Mouse (Mus musculus): Measurements from ENCODE around the gene Fgf15. TPM values are rescaled to one million over a fixed set of nuclear protein-coding genes. Genes with fewer than 3 reads are reported as not detected.

The Fgf15 gene
- total and polyA plus RNA-seq, 3 experiments: not detected

DNA sequence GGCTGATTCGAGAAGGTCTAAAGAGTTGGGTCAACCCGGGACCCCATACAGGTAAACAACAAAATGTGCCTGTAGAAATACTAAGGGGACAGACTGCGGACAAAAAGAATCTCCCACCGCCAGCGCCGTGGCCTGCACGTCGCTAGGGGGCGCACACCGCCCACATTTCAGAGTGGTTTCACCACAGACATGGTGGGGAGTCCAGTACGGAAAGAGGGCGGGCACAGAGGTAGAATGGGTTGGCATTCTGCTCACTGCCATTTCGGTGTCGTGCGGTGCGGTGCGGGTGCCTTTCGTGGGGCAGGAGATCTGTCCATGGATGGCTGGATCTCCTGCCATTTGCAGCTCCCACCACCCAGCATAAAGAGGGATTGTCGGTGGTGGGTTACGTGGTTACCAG lies 41.2 kb downstream of the Fgf15 start:
- H3K4me3 ChIP-seq (replicated peaks in 1 of 3; ENCODE audit: low read depth in 2 of 3, low read length in 2 of 3, poor library complexity in 1 of 3): peak overlapping the region in 1 of 3 experiments; percentile 46
- H3K79me2 ChIP-seq (replicated peaks; ENCODE audit: control insufficient read depth, extremely low read depth, insufficient read depth, poor library complexity, severe bottlenecking): no peaks in the 10 kb centered on the region
- peaks cover 5% of the 10 kb centered on the region for H3K9me3 ChIP-seq (replicated peaks; ENCODE audit: low read length)
- H3K27me3 ChIP-seq (replicated peaks): peaks cover 67% of the 10 kb centered on the region
- DNase-seq (ENCODE audit: extremely low read depth): peak; percentile 79
- H3K9ac ChIP-seq (ENCODE audit: insufficient read depth, low read depth): no peak overlapping the region
- H3K36me3 ChIP-seq (replicated peaks in 1 of 2; ENCODE audit: control insufficient read depth in 1 of 2, insufficient read depth in 1 of 2, low read length in 1 of 2): no peaks in the 10 kb centered on the region
- H3K4me1 ChIP-seq (ENCODE audit: control insufficient read depth in 1 of 2, insufficient read depth in 2 of 2): peaks cover under 1 to 27% of the 10 kb centered on the region in 2 experiments; a peak in 3 of 4 replicates
- H3K27ac ChIP-seq (ENCODE audit: insufficient read depth, low read depth): no peak overlapping the region
- in situ Hi-C loops (cut with MboI; ENCODE audit: low pct_ligation_motif_present, low pct_unique_long_range_greater_than_20kb, low sequenced_read_pairs) (loop anchor here (5.0 kb wide), 2 partner anchors 180 to 305 kb away; no protein-coding TSS in a partner anchor), dilution Hi-C loops (cut with MboI; ENCODE audit: extremely low pct_ligation_motif_present, extremely low pct_unique_long_range_greater_than_20kb, low sequenced_read_pairs) (no loop called here)
- peak overlapping the region; percentile 31 for H3K4me2 ChIP-seq (ENCODE audit: insufficient read depth, low read depth, poor library complexity, severe bottlenecking)
- no peak for TF ChIP-seq JUN (IDR thresholded peaks at IDR 0.05; ENCODE audit: insufficient read depth, low read depth, low read length)
- TF ChIP-seq UBTF (IDR thresholded peaks at IDR 0.05; ENCODE audit: low read depth, low read length): no peak
- no peak for TF ChIP-seq RCOR1 (conservative IDR thresholded peaks at IDR 0.05; ENCODE audit: low read depth, low read length)
- TF ChIP-seq TCF12 (IDR thresholded peaks at IDR 0.05; ENCODE audit: low read depth, low read length): 0 out of 2 replicates have a peak, but pooled peaks have one; percentile 20
- peak; percentile 91 for TF ChIP-seq SMC3 (IDR thresholded peaks at IDR 0.05; ENCODE audit: low read depth, low read length)
- TF ChIP-seq MEF2A (IDR thresholded peaks at IDR 0.05; ENCODE audit: borderline replicate concordance, low read depth, low read length): no peak
- TF ChIP-seq ZNF384 (IDR thresholded peaks at IDR 0.05; ENCODE audit: low read depth, low read length): no peak
- TF ChIP-seq ZMIZ1 (IDR thresholded peaks at IDR 0.05; ENCODE audit: low read depth, low read length): no peak
- TF ChIP-seq ELF1 (IDR thresholded peaks at IDR 0.05; ENCODE audit: low read depth, low read length): 0 out of 2 replicates have a peak, but pooled peaks have one; percentile 23
- TF ChIP-seq KAT2A (IDR thresholded peaks at IDR 0.05; ENCODE audit: insufficient replicate concordance, low read length): no peak
- TF ChIP-seq CTCF (conservative IDR thresholded peaks at IDR 0.05 in 1 of 2, IDR thresholded peaks at IDR 0.05 in 1 of 2; ENCODE audit: low read depth in 2 of 2, low read length in 2 of 2): peak; percentile 60 to 97
- no peak for TF ChIP-seq EP300 (IDR thresholded peaks at IDR 0.05; ENCODE audit: low read length)
- TF ChIP-seq MAX (IDR thresholded peaks at IDR 0.05; ENCODE audit: low read length): no peak
- TF ChIP-seq HCFC1 (IDR thresholded peaks at IDR 0.05; ENCODE audit: low read depth, low read length): no peak
- TF ChIP-seq E2F4 (IDR thresholded peaks at IDR 0.05; ENCODE audit: insufficient replicate concordance, low read depth, low read length): no peak
- no peak for TF ChIP-seq ETS1 (conservative IDR thresholded peaks at IDR 0.05; ENCODE audit: low read depth, low read length)
- TF ChIP-seq NRF1 (IDR thresholded peaks at IDR 0.05; ENCODE audit: low read depth, low read length): no peak
- TF ChIP-seq JUND (conservative IDR thresholded peaks at IDR 0.05; ENCODE audit: low read depth, low read length): no peak
- TF ChIP-seq POLR2AphosphoS2 (IDR thresholded peaks at IDR 0.05; ENCODE audit: low read depth, low read length): no peak
- TF ChIP-seq TBP (conservative IDR thresholded peaks at IDR 0.05; ENCODE audit: low read depth, low read length): no peak
- TF ChIP-seq MXI1 (IDR thresholded peaks at IDR 0.05; ENCODE audit: low read depth, low read length): no peak
- peak; percentile 41; the same call in 1 of the 2 replicates for TF ChIP-seq IRF4 (IDR thresholded peaks at IDR 0.05; ENCODE audit: low read depth, low read length)
- no peak for TF ChIP-seq POLR2A (IDR thresholded peaks at IDR 0.05; ENCODE audit: low read depth, low read length)
- no peak for TF ChIP-seq ZKSCAN1 (IDR thresholded peaks at IDR 0.05; ENCODE audit: borderline replicate concordance, low read depth, low read length)
- no peak for TF ChIP-seq MAFK (IDR thresholded peaks at IDR 0.05; ENCODE audit: insufficient replicate concordance, low read length)
- peak; percentile 61; the same call in 1 of the 2 replicates for TF ChIP-seq MAZ (IDR thresholded peaks at IDR 0.05; ENCODE audit: low read depth, low read length)
- TF ChIP-seq SIN3A (IDR thresholded peaks at IDR 0.05; ENCODE audit: low read length): no peak
- peak; percentile 97 for TF ChIP-seq RAD21 (IDR thresholded peaks at IDR 0.05; ENCODE audit: low read depth, low read length)
- TF ChIP-seq GABPA (IDR thresholded peaks at IDR 0.05; ENCODE audit: insufficient replicate concordance, low read depth, low read length): no peak
- no peak for TF ChIP-seq USF2 (conservative IDR thresholded peaks at IDR 0.05; ENCODE audit: low read depth, low read length)
- TF ChIP-seq USF1 (IDR thresholded peaks at IDR 0.05; ENCODE audit: low read depth, low read length): no peak
- no peak for TF ChIP-seq MYC (IDR thresholded peaks at IDR 0.05; ENCODE audit: low read depth, low read length)
- TF ChIP-seq CHD1 (IDR thresholded peaks at IDR 0.05; ENCODE audit: low read depth, low read length): no peak
- no peak for TF ChIP-seq BHLHE40 (IDR thresholded peaks at IDR 0.05; ENCODE audit: low read depth, low read length)
- peak; percentile 38; the same call in 1 of the 2 replicates for TF ChIP-seq ZC3H11A (IDR thresholded peaks at IDR 0.05; ENCODE audit: low read depth, low read length)
- no peak for TF ChIP-seq NELFE (IDR thresholded peaks at IDR 0.05; ENCODE audit: low read depth, low read length)
- TF ChIP-seq CHD2 (IDR thresholded peaks at IDR 0.05; ENCODE audit: low read length): no peak
- no peak for TF ChIP-seq PAX5 (IDR thresholded peaks at IDR 0.05; ENCODE audit: low read length)

Measured in CH12.LX (cell line).